Mouse (Mus musculus) forebrain, postnatal 0 days (tissue): ENCODE measurements around the gene Rwdd2a. TPM values are rescaled to one million over a fixed set of nuclear protein-coding genes. Genes with fewer than 3 reads are reported as not detected.

Source experiments
- ATAC-seq: fragments of 200-750 bp; cut with Nextera tagmentation; 2 replicates; pipeline ENCODE4 v1.8.0; 2017; ENCODE audit warnings: mild to moderate bottlenecking, moderate library complexity
- DNase-seq: peaks from one replicate; pipeline ENCODE4 v3.0.0-alpha.2; 2015
- H3K27ac ChIP-seq: fragments of 300-500 bp; sonication (generic); 2 replicates; pipeline ENCODE4 v1.5.1; 2014; ENCODE audit warnings: low read depth, mild to moderate bottlenecking, antibody characterized with exemption, low read length, moderate library complexity, mixed read lengths
- H3K27me3 ChIP-seq: fragments of 300-500 bp; sonication (generic); 2 replicates; pipeline ENCODE4 v1.6.1; 2014; ENCODE audit warnings: mild to moderate bottlenecking, low read length, mixed read lengths; ENCODE audit not compliant: insufficient read depth
- H3K36me3 ChIP-seq: fragments of 300-500 bp; sonication (generic); 2 replicates; pipeline ENCODE4 v1.6.1; 2014; ENCODE audit warnings: mild to moderate bottlenecking, moderate library complexity; ENCODE audit not compliant: insufficient read depth
- H3K4me1 ChIP-seq: fragments of 300-500 bp; sonication (generic); 2 replicates; pipeline ENCODE4 v1.6.1; 2014; ENCODE audit warnings: antibody characterized with exemption; ENCODE audit not compliant: insufficient read depth
- H3K4me2 ChIP-seq: fragments of 300-500 bp; sonication (generic); 2 replicates; pipeline ENCODE4 v1.6.1; 2014; ENCODE audit warnings: low read depth, mild to moderate bottlenecking, moderate library complexity
- H3K4me3 ChIP-seq: fragments of 300-500 bp; sonication (generic); 2 replicates; pipeline ENCODE4 v1.5.1; 2014; ENCODE audit warnings: low read depth, low read length, mixed read lengths
- H3K9ac ChIP-seq: fragments of 300-500 bp; sonication (generic); 2 replicates; pipeline ENCODE4 v1.6.1; 2014; ENCODE audit warnings: mild to moderate bottlenecking
- H3K9me3 ChIP-seq: fragments of 300-500 bp; sonication (generic); 2 replicates; pipeline ENCODE4 v1.6.1; 2016; ENCODE audit warnings: low read length
- CTCF ChIP-seq: sonication (generic); IDR thresholded peaks from 2 replicates; pipeline ENCODE4 v1.5.1; 2016; ENCODE audit warnings: antibody characterized with exemption, control low read depth, low read depth
- WGBS: fragments of 180-500 bp; shearing (Covaris S2); extraction: QIAGEN DNeasy Blood & Tissue Kit; methylation state at CpG from one replicate; pipeline ENCODE4 v1.1.7; 2014; 5-methylcytosine and 5-hydroxymethylcytosine counted together
- polyA plus RNA-seq: library from polyadenylated mRNA; unstranded; fragments of >200 nt; fragmentation: Nextera tagmentation; extraction: Ambion mirVana; gene quantifications from 2 replicates; pipeline ENCODE4 v1.2.1, GENCODE M21; 2015
- total RNA-seq: library from RNA; depleted of rRNA; stranded (reverse); fragments of >200 nt; gene quantifications from 2 replicates; pipeline ENCODE4 v1.2.3, GENCODE M21; 2014

Rwdd2a gene
- total and polyA plus RNA-seq, 2 experiments from 2014 or later: 19.1 to 40.7 TPM

GRCm38 (mm10) chr9:86550717-86551116 lies 21.1 kb upstream of the Rwdd2a start:
- 95% methylated on average over 3 of the region's 3 CpGs for WGBS
- DNase-seq (no peak), ATAC-seq (no peak)
- Histone ChIP-seq H3K9me3 (no peaks in the 10 kb centered on the region), H3K27ac (no peak overlapping the region), H3K27me3 (no peaks in the 10 kb centered on the region), H3K4me3 (no peak overlapping the region), H3K36me3 (peaks cover 64% of the 10 kb centered on the region), H3K4me1 (no peaks in the 10 kb centered on the region), H3K4me2 (no peak overlapping the region), H3K9ac (no peak overlapping the region)
- TF ChIP-seq CTCF: no peak

GRCm38 (mm10) chr9:86553886-86554285 lies 17.9 kb upstream of the Rwdd2a start:
- WGBS: 83% methylated on average over 9 of the region's 9 CpGs
- Histone ChIP-seq H3K4me1 (no peaks in the 10 kb centered on the region), H3K36me3 (peaks cover 76% of the 10 kb centered on the region)

GRCm38 (mm10) chr9:86554641-86555040 lies 17.1 kb upstream of the Rwdd2a start:
- Histone ChIP-seq H3K27ac (no peak overlapping the region), H3K36me3 (peaks cover 77% of the 10 kb centered on the region), H3K4me2 (no peak overlapping the region), H3K4me3 (no peak overlapping the region), H3K9ac (no peak overlapping the region), H3K4me1 (no peaks in the 10 kb centered on the region), H3K27me3 (no peaks in the 10 kb centered on the region), H3K9me3 (no peaks in the 10 kb centered on the region)
- ATAC-seq: no peak
- TF ChIP-seq CTCF: no peak
- no peak for DNase-seq
- 84% methylated on average over 4 of the region's 4 CpGs for WGBS

More at GRCm38 (mm10) chr9:86553886-86554285, 17.9 kb upstream of the Rwdd2a start:
- H3K27ac ChIP-seq: no peak overlapping the region
- no peaks in the 10 kb centered on the region for H3K27me3 ChIP-seq
- no peak overlapping the region for H3K4me3 ChIP-seq
- no peak for TF ChIP-seq CTCF
- no peaks in the 10 kb centered on the region for H3K9me3 ChIP-seq
- H3K4me2 ChIP-seq: no peak overlapping the region
- H3K9ac ChIP-seq: no peak overlapping the region
- no peak for DNase-seq
- no peak for ATAC-seq

GRCm38 (mm10) chr9:86560543-86560942 lies 11.2 kb upstream of the Rwdd2a start:
- Histone ChIP-seq H3K4me1 (no peaks in the 10 kb centered on the region), H3K9me3 (no peaks in the 10 kb centered on the region), H3K4me2 (no peak overlapping the region), H3K9ac (no peak overlapping the region), H3K27ac (no peak overlapping the region), H3K4me3 (no peak overlapping the region), H3K36me3 (peaks cover 78% of the 10 kb centered on the region), H3K27me3 (no peaks in the 10 kb centered on the region)
- WGBS: 92% methylated on average over 3 of the region's 3 CpGs
- DNase-seq (no peak), ATAC-seq (no peak)
- no peak for TF ChIP-seq CTCF

GRCm38 (mm10) chr9:86569314-86569910 lies 2.4 kb upstream of the Rwdd2a start:
- Histone ChIP-seq H3K9ac (no peak overlapping the region), H3K4me2 (no peak overlapping the region), H3K36me3 (peaks cover 29% of the 10 kb centered on the region), H3K4me1 (peaks cover 8% of the 10 kb centered on the region; the same call in 1 of the 2 replicates), H3K27me3 (no peaks in the 10 kb centered on the region), H3K4me3 (no peak overlapping the region), H3K9me3 (no peaks in the 10 kb centered on the region), H3K27ac (no peak overlapping the region)
- 81% methylated on average over 3 of the region's 3 CpGs for WGBS
- no peak for ATAC-seq
- TF ChIP-seq CTCF: no peak
- no peak for DNase-seq

GRCm38 (mm10) chr9:86570261-86570890 lies 1.4 kb upstream of the Rwdd2a start:
- Histone ChIP-seq H3K36me3 (peaks cover 20% of the 10 kb centered on the region), H3K27ac (no peak overlapping the region), H3K4me2 (peak overlapping the region; percentile 99), H3K9me3 (no peaks in the 10 kb centered on the region), H3K4me1 (peaks cover 8% of the 10 kb centered on the region; the same call in 1 of the 2 replicates), H3K9ac (no peak overlapping the region), H3K4me3 (peak overlapping the region; percentile 67; the same call in 1 of the 2 replicates), H3K27me3 (no peaks in the 10 kb centered on the region)
- no peak for DNase-seq
- 55% methylated on average over 10 of the region's 10 CpGs for WGBS
- no peak for ATAC-seq
- TF ChIP-seq CTCF: no peak

GRCm38 (mm10) chr9:86570946-86571345 lies 845 bp upstream of the Rwdd2a start:
- H3K36me3 ChIP-seq: peaks cover 20% of the 10 kb centered on the region
- H3K9me3 ChIP-seq: no peaks in the 10 kb centered on the region
- peaks cover 8% of the 10 kb centered on the region; the same call in 1 of the 2 replicates for H3K4me1 ChIP-seq
- ATAC-seq (no peak), DNase-seq (no peak)
- H3K27ac ChIP-seq: no peak overlapping the region
- peak overlapping the region; percentile 67 for H3K4me3 ChIP-seq
- TF ChIP-seq CTCF: no peak
- 22% methylated on average over 8 of the region's 8 CpGs for WGBS
- no peaks in the 10 kb centered on the region for H3K27me3 ChIP-seq
- H3K4me2 ChIP-seq: peak overlapping the region; percentile 99
- H3K9ac ChIP-seq: peak overlapping the region; percentile 69
